In the genomic region with DNA sequence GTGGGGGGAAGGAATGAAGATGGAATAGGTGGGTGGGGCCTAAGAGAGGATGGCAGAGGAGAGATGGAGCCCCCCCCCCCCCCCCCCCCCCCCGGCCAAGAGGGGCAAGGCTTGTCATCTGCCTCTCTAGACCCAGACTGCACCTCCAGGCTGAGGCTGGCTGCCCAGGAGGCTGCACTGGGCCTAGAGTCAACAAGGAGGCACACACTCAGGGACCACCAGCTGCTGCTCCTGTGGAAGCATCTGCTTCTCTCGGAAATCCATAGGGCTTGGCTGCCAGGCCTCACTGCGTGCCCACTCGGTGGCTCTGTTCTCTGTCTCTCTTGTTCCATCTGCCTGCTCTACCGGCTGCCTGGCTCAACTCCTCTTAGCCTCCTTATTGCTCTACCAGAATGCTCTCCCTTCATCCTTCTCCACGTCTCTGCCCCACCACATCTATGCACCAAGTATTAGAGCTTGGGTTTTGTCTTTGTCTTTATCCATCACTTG, we compare ENCODE assay signal across 8 mouse cellular contexts. TPM values are rescaled to one million over a fixed set of nuclear protein-coding genes. Genes with fewer than 3 reads are reported as not detected.
DNase-seq lines count a peak whose midpoint lies in the region; ATAC-seq lines count a peak whose summit lies in the region.
"Had no signal": no experiment of that assay in that cellular context is flagged by ENCODE, and none has a peak within 500 bp of the region (broad histone marks: within the 10 kb centered on the region; RNA-seq: fewer than 3 reads in every experiment).

No protein-coding gene starts in this region.

- peak; percentile 79 for DNase-seq in midbrain, embryonic 11.5 days (ENCODE audit: low spot score, missing footprints)
- DNase-seq in cerebellum, postnatal 14 days = peak; percentile 89 to 90
- DNase-seq in layer of hippocampus, postnatal 10 days (ENCODE audit: low spot score in 2 of 2) = peak; percentile 49 to 65
- peak; percentile 75 to 76 for DNase-seq in right cerebral cortex, postnatal 36 days (ENCODE audit: low spot score in 2 of 2)
- no peak for DNase-seq in kidney, adult 9 months
- no peak for DNase-seq in embryo, embryonic 10.5 days (ENCODE audit: low spot score)

- 0 out of 2 replicates have a peak, but pooled peaks have one; percentile 23 for ATAC-seq in midbrain, embryonic 11.5 days (ENCODE audit: low FRiP score)
- no peak for ATAC-seq in midbrain, embryonic 16.5 days

- H3K27ac ChIP-seq in midbrain, embryonic 11.5 days (ENCODE audit: low read depth, low read length) = no peak overlapping the region
- H3K27ac ChIP-seq in midbrain, embryonic 16.5 days (ENCODE audit: low read length) = no peak overlapping the region
- H3K27ac ChIP-seq: limb, embryonic 13.5 days had no signal

- no peaks in the 10 kb centered on the region for H3K36me3 ChIP-seq in midbrain, embryonic 11.5 days (ENCODE audit: control insufficient read depth, insufficient read depth, low read length)
- H3K36me3 ChIP-seq in midbrain, embryonic 16.5 days (ENCODE audit: control insufficient read depth, insufficient read depth, low read length) = no peaks in the 10 kb centered on the region
- H3K36me3 ChIP-seq: limb, embryonic 13.5 days had no signal

- no peak overlapping the region for H3K9ac ChIP-seq in midbrain, embryonic 11.5 days (ENCODE audit: low read length)
- no peak overlapping the region for H3K9ac ChIP-seq in midbrain, embryonic 16.5 days (ENCODE audit: low read depth, low read length)
- H3K9ac ChIP-seq: limb, embryonic 13.5 days had no signal

- no peaks in the 10 kb centered on the region for H3K9me3 ChIP-seq in midbrain, embryonic 11.5 days (ENCODE audit: control insufficient read depth, low read length)
- H3K9me3 ChIP-seq in midbrain, embryonic 16.5 days (replicated peaks; ENCODE audit: control insufficient read depth, low read length, poor library complexity, severe bottlenecking) = no peaks in the 10 kb centered on the region
- H3K9me3 ChIP-seq: limb, embryonic 13.5 days had no signal

- H3K4me2 ChIP-seq in midbrain, embryonic 11.5 days = no peak overlapping the region
- H3K4me2 ChIP-seq in midbrain, embryonic 16.5 days (ENCODE audit: low read length) = no peak overlapping the region
- H3K4me2 ChIP-seq: limb, embryonic 13.5 days had no signal

- no peaks in the 10 kb centered on the region for H3K27me3 ChIP-seq in midbrain, embryonic 11.5 days (ENCODE audit: control insufficient read depth, insufficient read depth, low read length)
- H3K27me3 ChIP-seq in midbrain, embryonic 16.5 days (ENCODE audit: control insufficient read depth, insufficient read depth, low read depth, low read length) = no peaks in the 10 kb centered on the region
- H3K27me3 ChIP-seq: limb, embryonic 13.5 days had no signal

- 71% methylated on average over 5 of the region's 6 CpGs for WGBS in midbrain, embryonic 11.5 days
- 48% methylated on average over 5 of the region's 6 CpGs for WGBS in midbrain, embryonic 16.5 days

- peaks cover 15% of the 10 kb centered on the region for H3K4me1 ChIP-seq in midbrain, embryonic 11.5 days (ENCODE audit: control insufficient read depth, insufficient read depth, low read length)
- H3K4me1 ChIP-seq in midbrain, embryonic 16.5 days (ENCODE audit: control insufficient read depth, insufficient read depth, low read length) = peaks cover 18% of the 10 kb centered on the region

- H3K4me3 ChIP-seq in midbrain, embryonic 11.5 days (ENCODE audit: low read depth, low read length) = no peak overlapping the region
- H3K4me3 ChIP-seq in midbrain, embryonic 16.5 days (ENCODE audit: low read depth, low read length) = no peak overlapping the region
- H3K4me3 ChIP-seq: limb, embryonic 13.5 days had no signal

RNA-seq across cellular contexts. Expression of a gene that starts 38.4 kb away (rescaled TPM):
- polyA plus RNA-seq in midbrain, embryonic 11.5 days (2014; fragmentation: Nextera tagmentation; extraction: Ambion mirVana) = 170 and 171 TPM in 2 replicates
- 46.3 and 57.8 TPM in 2 replicates for polyA plus RNA-seq in midbrain, embryonic 16.5 days (2015; fragmentation: Nextera tagmentation; extraction: Ambion mirVana)
- total RNA-seq in layer of hippocampus, postnatal 10 days (2021) = 10 to 100 TPM; 24.3 to 26.5 TPM

Comparison
In these comparisons a context has a peak if more than half of its experiments do, and no peak if none do; other contexts are left out.
1. DNase-seq: peak in midbrain, embryonic 11.5 days (single experiment), cerebellum, postnatal 14 days (2 of 2), layer of hippocampus, postnatal 10 days (2 of 2) and right cerebral cortex, postnatal 36 days (2 of 2); none in kidney, adult 9 months (single experiment) and embryo, embryonic 10.5 days (single experiment).